Mouse (Mus musculus) midbrain, embryonic 15.5 days (tissue): Measurements from ENCODE around the gene Arpin. TPM values are rescaled to one million over a fixed set of nuclear protein-coding genes. Genes with fewer than 3 reads are reported as not detected.

Experiments
- ATAC-seq: fragments of 200-750 bp; cut with Nextera tagmentation; replicated peaks from 2 replicates; pipeline ENCODE4 v1.8.0; 2017; ENCODE audit warnings: moderate TSS enrichment
- H3K27ac ChIP-seq: fragments of 300-500 bp; sonication (generic); 2 replicates; pipeline ENCODE4 v1.5.1; 2015; ENCODE audit warnings: mild to moderate bottlenecking, inconsistent platforms
- H3K27me3 ChIP-seq: fragments of 300-500 bp; sonication (generic); replicated peaks from 2 replicates; pipeline ENCODE4 v1.6.1; 2015; ENCODE audit warnings: inconsistent platforms
- H3K36me3 ChIP-seq: fragments of 300-500 bp; sonication (generic); replicated peaks from 2 replicates; pipeline ENCODE4 v1.6.1; 2015; ENCODE audit warnings: inconsistent platforms
- H3K4me1 ChIP-seq: fragments of 300-500 bp; sonication (generic); 2 replicates; pipeline ENCODE4 v1.6.1; 2015; ENCODE audit warnings: inconsistent platforms
- H3K4me2 ChIP-seq: fragments of 300-500 bp; sonication (generic); 2 replicates; pipeline ENCODE4 v1.6.1; 2015; ENCODE audit warnings: inconsistent platforms, mild to moderate bottlenecking, moderate library complexity
- H3K4me3 ChIP-seq: fragments of 300-500 bp; sonication (generic); 2 replicates; pipeline ENCODE4 v1.5.1; 2015; ENCODE audit warnings: mild to moderate bottlenecking, inconsistent platforms
- H3K9ac ChIP-seq: fragments of 300-500 bp; sonication (generic); 2 replicates; pipeline ENCODE4 v1.6.1; 2015; ENCODE audit warnings: mild to moderate bottlenecking, inconsistent platforms
- H3K9me3 ChIP-seq: fragments of 300-500 bp; sonication (generic); 2 replicates; pipeline ENCODE4 v1.6.1; 2016; ENCODE audit warnings: inconsistent platforms
- WGBS: fragments of 180-500 bp; shearing (Covaris S2); methylation state at CpG from one replicate; pipeline ENCODE4 v1.1.7; 2015; ENCODE audit warnings: mixed read lengths; 5-methylcytosine and 5-hydroxymethylcytosine counted together
- microRNA-seq: library from miRNA; unstranded; fragments of <30 nt; microRNA quantifications from one replicate; pipeline ENCODE4, GENCODE M21; 2016
- polyA plus RNA-seq: library from polyadenylated mRNA; unstranded; fragments of >200 nt; fragmentation: Nextera tagmentation; extraction: Ambion mirVana; gene quantifications from 2 replicates; pipeline ENCODE4 v1.2.1, GENCODE M21; 2015

The Arpin gene
- polyA plus RNA-seq, 1 experiment from 2014 or later = 17.6 TPM

DNA sequence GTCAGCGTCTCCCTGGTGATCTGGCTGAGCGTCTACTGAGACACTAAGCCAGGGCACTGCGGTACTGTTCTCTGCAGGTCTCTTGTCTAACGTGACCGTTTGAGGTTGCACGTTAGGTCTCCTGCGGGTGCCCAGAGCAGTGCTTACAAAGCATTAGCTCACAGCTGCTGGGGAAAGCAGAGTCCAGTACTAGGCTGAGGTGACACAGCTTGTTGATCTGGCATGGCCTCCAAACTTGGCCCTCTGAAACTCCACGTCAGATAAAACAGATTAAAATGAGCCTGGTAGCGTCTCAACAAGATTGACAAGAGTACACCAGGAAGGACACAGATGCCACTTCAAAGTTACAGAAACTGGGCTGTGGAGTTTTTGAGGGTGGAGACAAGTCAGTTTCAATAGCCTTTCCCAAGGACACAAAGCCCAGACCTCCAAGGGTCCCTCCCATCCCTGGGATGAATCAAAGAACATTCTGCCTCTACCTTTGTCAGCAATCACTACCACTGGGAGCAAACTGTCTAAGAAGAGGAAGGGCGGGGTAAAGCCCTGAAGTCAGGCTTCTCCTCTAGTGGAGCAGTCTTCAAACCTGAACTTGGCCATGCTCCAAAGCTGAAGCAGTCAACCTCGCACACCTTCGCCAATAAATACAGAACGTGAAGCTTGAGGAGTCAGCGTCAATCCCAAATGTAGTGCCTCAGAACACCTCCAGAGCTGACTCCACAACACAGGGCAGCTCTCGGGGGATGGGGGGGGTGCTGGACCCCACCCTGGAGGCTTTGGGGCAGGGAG, 44.5 kb downstream of the Arpin start:
- no peaks in the 10 kb centered on the region for H3K4me1 ChIP-seq
- no peaks in the 10 kb centered on the region for H3K36me3 ChIP-seq
- no peak overlapping the region for H3K4me2 ChIP-seq
- ATAC-seq = no peak
- H3K27me3 ChIP-seq = no peaks in the 10 kb centered on the region
- WGBS = 90% methylated on average over 15 of the region's 15 CpGs
- H3K9me3 ChIP-seq = no peaks in the 10 kb centered on the region
- H3K9ac ChIP-seq = no peak overlapping the region
- no peak overlapping the region for H3K27ac ChIP-seq
- H3K4me3 ChIP-seq = no peak overlapping the region

DNA sequence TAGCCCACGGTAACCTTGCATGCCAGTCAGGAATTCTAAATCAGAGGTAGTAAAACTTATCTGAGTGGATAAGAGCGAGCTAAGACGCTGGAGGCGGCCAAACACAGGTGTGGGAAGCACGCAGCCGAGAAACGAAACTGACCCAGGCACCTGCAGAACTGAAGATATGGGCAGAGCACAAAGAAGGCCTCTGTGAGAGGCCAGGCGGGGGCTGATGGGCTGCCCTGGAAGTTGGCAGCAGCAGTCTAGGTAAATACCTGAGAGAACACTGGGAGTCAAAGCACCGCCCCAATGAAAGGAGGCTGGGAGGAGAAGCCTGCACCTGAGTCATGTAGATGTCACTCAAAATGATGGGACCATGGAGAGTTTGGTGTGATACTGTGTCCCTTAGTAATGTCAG, 46.6 kb downstream of the Arpin start:
- Histone ChIP-seq H3K4me1 (no peaks in the 10 kb centered on the region), H3K9me3 (no peaks in the 10 kb centered on the region), H3K4me3 (no peak overlapping the region), H3K36me3 (no peaks in the 10 kb centered on the region), H3K27me3 (no peaks in the 10 kb centered on the region), H3K27ac (no peak overlapping the region), H3K4me2 (no peak overlapping the region), H3K9ac (no peak overlapping the region)
- no peak for ATAC-seq
- WGBS = 91% methylated on average over 9 of the region's 9 CpGs

DNA sequence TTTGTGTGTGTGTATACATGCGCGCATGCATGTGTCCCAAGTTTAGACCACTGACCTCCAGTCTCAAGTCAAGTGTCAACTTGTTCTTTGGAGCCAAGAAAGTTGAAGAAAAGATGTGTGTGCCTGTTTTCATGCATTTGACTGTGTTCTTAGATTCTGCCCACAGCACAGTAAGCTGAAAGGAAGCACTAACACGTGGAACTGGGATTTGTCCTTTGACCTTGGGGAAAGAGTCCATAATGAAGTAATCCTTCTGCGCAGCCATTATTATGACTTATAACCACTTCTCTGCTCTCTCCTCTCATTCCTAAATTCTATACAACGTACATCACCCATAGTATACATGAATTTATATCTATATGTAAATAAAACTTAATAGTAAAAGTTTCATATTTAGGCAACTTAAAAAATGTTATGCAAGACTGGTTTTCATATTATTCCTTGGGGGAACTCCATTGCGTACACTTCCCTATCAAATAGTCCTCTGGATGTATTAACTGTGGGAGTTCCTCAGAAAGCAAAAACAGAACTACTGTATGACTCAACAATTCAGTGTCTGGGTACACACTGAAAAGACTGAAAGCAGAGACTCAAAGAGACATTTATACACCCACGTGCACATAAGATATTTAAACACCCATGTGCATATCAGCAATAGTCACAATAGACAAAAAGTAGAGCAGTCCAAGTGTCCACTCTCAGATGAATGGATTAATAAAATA, 51.4 kb downstream of the Arpin start:
- H3K4me3 ChIP-seq = no peak overlapping the region
- H3K4me1 ChIP-seq = no peaks in the 10 kb centered on the region
- H3K27me3 ChIP-seq = no peaks in the 10 kb centered on the region
- no peak overlapping the region for H3K27ac ChIP-seq
- no peak overlapping the region for H3K9ac ChIP-seq
- no peak for ATAC-seq
- peaks cover 8% of the 10 kb centered on the region for H3K36me3 ChIP-seq
- no peaks in the 10 kb centered on the region for H3K9me3 ChIP-seq
- no peak overlapping the region for H3K4me2 ChIP-seq
- 92% methylated on average over 7 of the region's 7 CpGs for WGBS

DNA sequence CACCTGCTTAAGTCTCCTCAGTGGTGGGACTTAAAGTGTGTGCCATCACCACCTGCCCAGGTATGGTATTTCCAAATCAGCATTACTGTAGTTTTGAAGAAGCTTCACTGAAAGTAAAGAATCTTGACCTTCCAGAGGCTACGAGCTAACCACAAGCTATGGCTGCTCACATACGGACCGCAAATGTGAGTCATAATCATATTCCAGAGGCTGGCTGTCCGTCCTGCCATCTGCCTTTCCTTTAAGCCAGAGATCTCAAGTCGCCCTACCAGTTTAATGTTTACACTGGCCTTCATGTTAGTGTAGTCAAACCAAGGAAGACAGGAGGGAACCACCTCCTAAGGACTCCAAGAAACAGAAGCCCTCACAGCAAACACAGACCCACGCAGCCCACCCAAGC, 53.3 kb downstream of the Arpin start:
- Histone ChIP-seq H3K4me2 (no peak overlapping the region), H3K4me1 (no peaks in the 10 kb centered on the region), H3K27me3 (no peaks in the 10 kb centered on the region), H3K9ac (no peak overlapping the region), H3K27ac (no peak overlapping the region), H3K4me3 (no peak overlapping the region), H3K9me3 (no peaks in the 10 kb centered on the region), H3K36me3 (peaks cover 8% of the 10 kb centered on the region)
- 96% methylated on average over 6 of the region's 6 CpGs for WGBS
- ATAC-seq = no peak

DNA sequence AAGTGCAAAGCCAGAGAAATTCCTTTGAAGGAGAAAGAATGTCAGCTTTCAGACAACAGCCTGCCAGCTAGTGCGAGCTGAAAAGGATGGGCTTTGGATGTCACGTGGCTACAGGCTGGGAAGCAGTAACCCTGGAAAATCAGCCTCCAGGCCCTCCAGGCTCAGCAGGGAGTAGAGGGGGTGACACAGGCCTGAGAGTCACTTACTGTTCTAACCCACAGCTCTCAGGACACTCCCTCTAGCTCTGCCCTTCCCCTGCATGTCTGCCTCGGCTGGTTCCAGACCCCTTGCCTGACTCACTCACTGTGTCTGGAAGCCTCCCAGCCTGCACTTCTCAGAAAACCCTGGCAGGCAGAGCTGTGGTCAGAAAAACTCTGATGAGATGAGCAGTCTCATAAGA, 54.2 kb downstream of the Arpin start:
- Histone ChIP-seq H3K27me3 (no peaks in the 10 kb centered on the region), H3K9me3 (no peaks in the 10 kb centered on the region), H3K36me3 (peaks cover 8% of the 10 kb centered on the region), H3K9ac (no peak overlapping the region), H3K4me3 (no peak overlapping the region), H3K4me2 (no peak overlapping the region), H3K4me1 (no peaks in the 10 kb centered on the region), H3K27ac (no peak overlapping the region)
- 48% methylated on average over 3 of the region's 3 CpGs for WGBS
- ATAC-seq = no peak

DNA sequence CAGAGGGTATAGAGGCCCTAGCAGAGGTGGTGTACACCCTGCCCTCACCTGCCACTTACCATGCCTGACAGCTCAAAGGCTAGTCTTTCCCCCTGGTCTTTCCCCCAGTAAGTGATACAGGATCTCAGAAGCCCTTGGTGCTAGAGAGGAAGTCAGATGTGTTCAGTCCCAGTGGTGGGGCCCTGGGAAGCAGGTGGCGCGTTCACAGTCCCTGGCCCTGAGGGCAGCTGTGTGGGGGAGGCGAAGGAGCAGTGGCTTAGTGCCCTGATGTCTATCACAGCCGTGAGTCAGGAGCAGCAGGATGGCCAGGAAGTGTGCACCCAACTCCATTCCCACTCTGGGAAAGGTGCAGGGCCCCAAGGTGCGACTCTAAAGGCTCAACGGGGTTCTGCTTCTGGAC, 55.1 kb downstream of the Arpin start:
- Histone ChIP-seq H3K9ac (no peak overlapping the region), H3K4me3 (no peak overlapping the region), H3K9me3 (no peaks in the 10 kb centered on the region), H3K4me1 (no peaks in the 10 kb centered on the region), H3K36me3 (peaks cover 8% of the 10 kb centered on the region), H3K27me3 (no peaks in the 10 kb centered on the region), H3K4me2 (no peak overlapping the region), H3K27ac (no peak overlapping the region)
- WGBS = 92% methylated on average over 6 of the region's 6 CpGs
- ATAC-seq = no peak

DNA sequence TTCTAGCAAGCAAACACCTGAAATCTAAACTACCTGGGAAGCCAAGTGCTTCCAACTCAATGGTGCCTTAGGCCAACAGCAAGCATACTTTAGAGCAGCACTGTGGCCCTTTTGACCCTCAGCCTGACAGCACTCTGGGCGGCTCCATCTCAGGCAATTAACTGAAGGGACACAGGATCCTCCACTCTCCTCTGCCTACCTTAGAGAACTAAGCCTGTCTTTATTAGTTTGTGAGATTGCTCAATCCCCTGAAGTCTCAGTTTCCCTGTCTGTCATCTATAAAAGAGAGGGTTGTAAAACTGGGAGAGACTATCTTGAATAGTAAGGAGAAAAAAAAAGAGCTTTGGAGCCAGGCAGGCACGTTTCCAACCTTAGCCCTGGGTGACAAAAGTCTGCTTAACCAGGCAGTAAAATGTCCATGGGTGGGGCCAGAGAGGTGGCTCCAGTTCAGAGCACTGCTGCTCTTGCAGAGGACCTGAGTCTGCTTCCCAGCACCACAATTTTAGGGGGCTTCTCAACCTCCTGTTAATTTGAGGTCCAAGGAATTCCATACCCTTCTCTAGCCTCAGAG, 56.6 kb downstream of the Arpin start:
- Histone ChIP-seq H3K4me3 (no peak overlapping the region), H3K36me3 (peaks cover 8% of the 10 kb centered on the region), H3K27me3 (no peaks in the 10 kb centered on the region), H3K4me2 (no peak overlapping the region), H3K27ac (no peak overlapping the region), H3K9me3 (no peaks in the 10 kb centered on the region), H3K4me1 (no peaks in the 10 kb centered on the region), H3K9ac (no peak overlapping the region)
- WGBS = 68% methylated on average over 2 of the region's 2 CpGs
- no peak for ATAC-seq

Small RNAs within 50 kb of the gene (microRNA-seq; reads per million reads assigned to microRNA genes)
- not detected for gene Gm24541

Other genes starting within 250 kb of the Arpin start
- gene Kif7, start 219.6 kb downstream of the Arpin start, polyA plus RNA-seq = 1.3 and 2.0 TPM in 2 replicates
- gene Plin1, start 202.5 kb downstream of the Arpin start, polyA plus RNA-seq = 0.27 TPM in 1 of 2 replicates, not detected in the other
- gene Pex11a, start 192.2 kb downstream of the Arpin start, polyA plus RNA-seq = 13.5 and 15.3 TPM in 2 replicates
- 0.43 and 0.54 TPM in 2 replicates for gene Wdr93, start 192.2 kb downstream of the Arpin start, polyA plus RNA-seq
- not detected in 2 replicates for gene Mesp1, start 141.6 kb downstream of the Arpin start, polyA plus RNA-seq
- 0.96 and 1.1 TPM in 2 replicates for gene Mesp2, start 124.6 kb downstream of the Arpin start, polyA plus RNA-seq
- gene Anpep, start 74.3 kb downstream of the Arpin start, polyA plus RNA-seq = 3.8 TPM in 2 replicates
- 39.9 and 41.7 TPM in 2 replicates for gene Ap3s2, start 14.7 kb downstream of the Arpin start, polyA plus RNA-seq
- gene Zfp710, start 89.5 kb upstream of the Arpin start, polyA plus RNA-seq = 18.0 and 18.6 TPM in 2 replicates
- 242 and 249 TPM in 2 replicates for gene Idh2, start 180.0 kb upstream of the Arpin start, polyA plus RNA-seq